ENCODE assay signal across 10 mouse cellular contexts in genomic region chr1:62724461-62725021, GRCm38 (mm10). TPM values are rescaled to one million over a fixed set of nuclear protein-coding genes. Genes with fewer than 3 reads are reported as not detected.
DNase-seq lines count a peak whose midpoint lies in the region; ATAC-seq and TF ChIP-seq lines count a peak whose summit lies in the region.
"Had no signal": no experiment of that assay in that cellular context is flagged by ENCODE, and none has a peak within 500 bp of the region (broad histone marks: within the 10 kb centered on the region; RNA-seq: fewer than 3 reads in every experiment).

No protein-coding gene starts in this region.

- H3K36me3 ChIP-seq in liver, adult 2 months (ENCODE audit: control insufficient read depth, insufficient read depth, low read length): no peaks in the 10 kb centered on the region
- no peaks in the 10 kb centered on the region for H3K36me3 ChIP-seq in liver, embryonic 11.5 days (ENCODE audit: control insufficient read depth, insufficient read depth, low read length)
- peaks cover 5% of the 10 kb centered on the region; the same call in 1 of the 2 replicates for H3K36me3 ChIP-seq in heart, embryonic 10.5 days
- no peaks in the 10 kb centered on the region for H3K36me3 ChIP-seq in small intestine, adult 2 months (ENCODE audit: control insufficient read depth, insufficient read depth, low read length)
- H3K36me3 ChIP-seq in hindbrain, embryonic 10.5 days: peaks cover 13% of the 10 kb centered on the region; the same call in 1 of the 2 replicates

- no peak for TF ChIP-seq POLR2A in liver, adult 2 months (IDR thresholded peaks at IDR 0.05; ENCODE audit: extremely low read depth, insufficient read depth, low read length)
- TF ChIP-seq POLR2A in small intestine, adult 2 months (IDR thresholded peaks at IDR 0.05; ENCODE audit: low read depth, low read length): no peak
- no peak for TF ChIP-seq POLR2A in cerebellum, adult 2 months (IDR thresholded peaks at IDR 0.05; ENCODE audit: borderline replicate concordance, insufficient read depth, low read length)

- no peak for TF ChIP-seq CTCF in liver, adult 2 months (IDR thresholded peaks at IDR 0.05; ENCODE audit: low read depth, low read length)
- TF ChIP-seq CTCF in small intestine, adult 2 months (IDR thresholded peaks at IDR 0.05; ENCODE audit: extremely low read depth, insufficient read length, insufficient replicate concordance, low read depth, low read length): no peak
- no peak for TF ChIP-seq CTCF in cerebellum, adult 2 months (IDR thresholded peaks at IDR 0.05; ENCODE audit: borderline replicate concordance, insufficient read depth, low read depth, low read length)

- no peak overlapping the region for H3K4me3 ChIP-seq in liver, adult 2 months (ENCODE audit: insufficient read depth, low read depth, low read length)
- no peak overlapping the region for H3K4me3 ChIP-seq in liver, embryonic 11.5 days (ENCODE audit: low read depth, low read length)
- H3K4me3 ChIP-seq in heart, embryonic 10.5 days: no peak overlapping the region
- H3K4me3 ChIP-seq in small intestine, adult 2 months (ENCODE audit: low read depth, low read length): no peak overlapping the region
- no peak overlapping the region for H3K4me3 ChIP-seq in hindbrain, embryonic 10.5 days
- no peak overlapping the region for H3K4me3 ChIP-seq in cerebellum, adult 2 months (replicated peaks; ENCODE audit: insufficient read depth, low read depth, low read length)
- H3K4me3 ChIP-seq: neural tube, embryonic 12.5 days had no signal

- WGBS in liver, adult 2 months: 12% methylated on average over 6 of the region's 6 CpGs
- WGBS in liver, embryonic 11.5 days: 46% methylated on average over 6 of the region's 6 CpGs
- 60% methylated on average over 6 of the region's 6 CpGs for WGBS in heart, embryonic 10.5 days
- WGBS in small intestine, adult 2 months: 57% methylated on average over 6 of the region's 6 CpGs
- WGBS in hindbrain, embryonic 10.5 days: 74% methylated on average over 6 of the region's 6 CpGs
- 91% methylated on average over 6 of the region's 6 CpGs for WGBS in cerebellum, adult 2 months

- no peaks in the 10 kb centered on the region for H3K27me3 ChIP-seq in liver, adult 2 months (ENCODE audit: control insufficient read depth, insufficient read depth, low read length)
- H3K27me3 ChIP-seq in liver, embryonic 11.5 days (replicated peaks; ENCODE audit: control insufficient read depth, insufficient read depth, low read length): no peaks in the 10 kb centered on the region
- H3K27me3 ChIP-seq in heart, embryonic 10.5 days (ENCODE audit: insufficient read depth, poor library complexity, severe bottlenecking): no peaks in the 10 kb centered on the region
- H3K27me3 ChIP-seq in small intestine, adult 2 months (ENCODE audit: control insufficient read depth, insufficient read depth, low read length): no peaks in the 10 kb centered on the region
- peaks cover 4% of the 10 kb centered on the region; the same call in 1 of the 2 replicates for H3K27me3 ChIP-seq in hindbrain, embryonic 10.5 days (ENCODE audit: insufficient read depth, poor library complexity, severe bottlenecking)
- no peaks in the 10 kb centered on the region for H3K27me3 ChIP-seq in cerebellum, adult 2 months (ENCODE audit: control insufficient read depth, insufficient read depth, low read length)

- no peaks in the 10 kb centered on the region for H3K79me2 ChIP-seq in liver, adult 2 months (ENCODE audit: control insufficient read depth, insufficient read depth, low read length)

- no peak overlapping the region for H3K4me2 ChIP-seq in liver, embryonic 11.5 days
- H3K4me2 ChIP-seq: neural tube, embryonic 12.5 days had no signal

- peak overlapping the region; percentile 97 for H3K27ac ChIP-seq in liver, adult 2 months (replicated peaks; ENCODE audit: insufficient read depth, low read depth, low read length)
- no peak overlapping the region for H3K27ac ChIP-seq in liver, embryonic 11.5 days (ENCODE audit: low read depth, low read length)
- H3K27ac ChIP-seq in heart, embryonic 10.5 days: peak overlapping the region; percentile 56; the same call in 1 of the 2 replicates
- peak overlapping the region; percentile 33 for H3K27ac ChIP-seq in small intestine, adult 2 months (ENCODE audit: insufficient read depth, low read depth, low read length)
- H3K27ac ChIP-seq in hindbrain, embryonic 10.5 days: no peak overlapping the region
- H3K27ac ChIP-seq in cerebellum, adult 2 months (ENCODE audit: insufficient read depth, low read length): no peak overlapping the region
- H3K27ac ChIP-seq: neural tube, embryonic 12.5 days had no signal

- peak overlapping the region; percentile 46 for H3K9ac ChIP-seq in liver, adult 2 months (ENCODE audit: low read depth, low read length)
- H3K9ac ChIP-seq in liver, embryonic 11.5 days (ENCODE audit: low read depth, low read length): no peak overlapping the region
- H3K9ac ChIP-seq: neural tube, embryonic 12.5 days had no signal

- H3K4me1 ChIP-seq in liver, adult 2 months (ENCODE audit: control insufficient read depth, insufficient read depth, low read length): peaks cover 28% of the 10 kb centered on the region
- H3K4me1 ChIP-seq in liver, embryonic 11.5 days (replicated peaks; ENCODE audit: control insufficient read depth, insufficient read depth, low read length): peaks cover 3% of the 10 kb centered on the region; the same call in 1 of the 2 replicates
- H3K4me1 ChIP-seq in heart, embryonic 10.5 days: peaks cover 47% of the 10 kb centered on the region
- peaks cover 10% of the 10 kb centered on the region; the same call in 1 of the 2 replicates for H3K4me1 ChIP-seq in small intestine, adult 2 months (ENCODE audit: control insufficient read depth, insufficient read depth, insufficient read length, low read length)
- peaks cover 54% of the 10 kb centered on the region for H3K4me1 ChIP-seq in hindbrain, embryonic 10.5 days (replicated peaks)
- H3K4me1 ChIP-seq in cerebellum, adult 2 months (ENCODE audit: control insufficient read depth, insufficient read depth, low read length): no peaks in the 10 kb centered on the region; the same call in 1 of the 2 replicates

- no peaks in the 10 kb centered on the region for H3K9me3 ChIP-seq in liver, embryonic 11.5 days (ENCODE audit: control insufficient read depth, low read length)
- no peaks in the 10 kb centered on the region for H3K9me3 ChIP-seq in heart, embryonic 10.5 days
- H3K9me3 ChIP-seq in hindbrain, embryonic 10.5 days: no peaks in the 10 kb centered on the region
- H3K9me3 ChIP-seq: neural tube, embryonic 12.5 days had no signal

- no peak for ATAC-seq in liver, embryonic 11.5 days (replicated peaks; ENCODE audit: low FRiP score)
- ATAC-seq: inflammation-experienced regulatory T-cells, adult 6 months had no signal

- DNase-seq in liver, adult 2 months (ENCODE audit: extremely low read depth, low read depth, low spot score): peak; percentile 88
- no peak for DNase-seq in liver, embryonic 11.5 days (ENCODE audit: low spot score)
- DNase-seq in heart, embryonic 10.5 days (ENCODE audit: low spot score): no peak
- peak; percentile 75 to 90 for DNase-seq in kidney, postnatal 25 days
- DNase-seq in urinary bladder, postnatal 25 days (ENCODE audit: low spot score): no peak
- no peak for DNase-seq in hindbrain, embryonic 10.5 days (ENCODE audit: low spot score)
- no peak for DNase-seq in cerebellum, adult 2 months

RNA-seq across cellular contexts. Expression of gene Nrp2, which starts 21.5 kb away (rescaled TPM):
- total RNA-seq in liver, adult 2 months (2014; rRNA removed): 8.3 and 11.4 TPM in 2 replicates
- 3.2 and 3.3 TPM in 2 replicates for polyA plus RNA-seq in liver, adult 2 months (2012; rRNA removed)
- 5.2 and 6.2 TPM in 2 replicates for polyA plus RNA-seq in liver, embryonic 11.5 days (2014; fragmentation: Nextera tagmentation; extraction: Ambion mirVana)
- polyA plus RNA-seq in heart, embryonic 10.5 days (2016; fragmentation: Nextera tagmentation; extraction: Ambion mirVana): 7.0 and 18.0 TPM in 2 replicates
- polyA plus RNA-seq in small intestine, adult 2 months (2012; rRNA removed): 5.6 and 6.6 TPM in 2 replicates
- 21.8 and 23.1 TPM in 2 replicates for polyA plus RNA-seq in hindbrain, embryonic 10.5 days (2016; fragmentation: Nextera tagmentation; extraction: Ambion mirVana)
- polyA plus RNA-seq in cerebellum, adult 2 months (2012; rRNA removed): 8.5 and 9.1 TPM in 2 replicates

Comparison
In these comparisons a context has a peak if more than half of its experiments do, and no peak if none do; other contexts are left out.
1. DNase-seq: peak in liver, adult 2 months (single experiment) and kidney, postnatal 25 days (2 of 2); none in liver, embryonic 11.5 days (single experiment), heart, embryonic 10.5 days (single experiment), urinary bladder, postnatal 25 days (single experiment), hindbrain, embryonic 10.5 days (single experiment) and cerebellum, adult 2 months (0 of 2).
2. H3K27ac ChIP-seq: peak in liver, adult 2 months (single experiment), heart, embryonic 10.5 days (single experiment) and small intestine, adult 2 months (single experiment); none in liver, embryonic 11.5 days (single experiment), hindbrain, embryonic 10.5 days (single experiment) and cerebellum, adult 2 months (single experiment).